Mouse (Mus musculus): ENCODE measurements around the gene Smpd3.
A peak's percentile ranks its signal among the peaks of the same experiment; 100 is the strongest.

Gene Smpd3

DNA sequence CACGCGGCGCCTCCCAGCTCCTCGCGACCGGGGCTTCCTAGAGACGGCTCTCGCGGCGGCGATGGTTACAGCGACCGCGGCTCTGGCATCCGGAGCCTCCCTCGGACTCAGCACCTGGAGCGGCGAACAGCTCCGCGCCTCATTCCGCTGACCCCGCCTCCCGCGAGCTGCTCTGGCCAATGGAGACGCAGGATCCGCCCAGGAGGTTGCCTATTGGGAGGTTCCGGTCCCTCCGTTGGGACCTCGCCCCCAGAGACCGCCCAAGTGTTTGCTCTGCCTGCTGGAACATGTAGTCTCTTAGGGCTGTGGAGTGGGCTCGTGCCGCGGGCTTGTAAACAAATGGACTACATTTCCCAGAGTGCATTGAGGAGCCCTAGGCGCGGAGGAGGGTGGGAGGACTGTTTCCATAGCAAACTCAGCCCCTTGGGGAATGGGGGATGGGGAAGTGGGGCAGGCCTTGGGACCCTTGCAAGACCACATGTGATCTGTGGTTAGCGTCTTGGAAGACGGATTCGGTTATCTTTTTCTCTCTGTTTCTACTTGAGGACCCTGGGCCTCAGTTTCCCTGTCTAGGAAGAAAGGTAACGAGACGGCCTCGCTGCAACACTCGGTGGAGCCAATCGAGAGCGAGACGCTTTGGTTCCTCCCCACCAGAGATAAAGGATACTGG lies at the start of gene Smpd3:
Gene Smpd3 (minus strand): TSS at position 137 of the 670 bp plus-strand sequence.
- DNase-seq (ENCODE audit: low read depth), result peak; percentile 99

GRCm38 (mm10) chr8:106381026-106381425 lies 43.2 kb upstream of the Smpd3 start:
- no peak for DNase-seq (ENCODE audit: low read depth)

DNA sequence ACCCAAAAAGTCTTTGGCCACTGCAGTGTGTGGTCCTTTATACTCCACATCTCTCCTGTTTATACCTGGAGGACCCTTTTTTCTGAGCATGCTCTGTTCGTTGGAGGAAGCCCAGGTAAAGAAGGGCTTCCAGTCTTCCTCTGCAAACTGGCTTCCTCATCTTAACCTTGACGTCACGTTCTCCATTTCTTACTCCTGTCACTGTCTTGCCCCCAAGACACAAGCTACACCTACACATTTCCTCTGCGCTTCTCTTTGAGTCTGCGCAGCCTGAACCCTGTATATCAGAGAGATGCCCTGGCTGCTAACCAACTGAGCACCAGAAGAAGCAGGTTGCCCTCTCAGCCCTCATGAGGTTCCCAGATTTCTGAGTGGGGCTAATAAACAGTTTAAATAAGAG lies 41.6 kb upstream of the Smpd3 start:
- no peak for DNase-seq (ENCODE audit: low read depth)

- peak; percentile 60 for DNase-seq (ENCODE audit: low read depth)
These were observed 40.8 kb upstream of the Smpd3 start for GRCm38 (mm10) chr8:106378501-106379048.

- DNase-seq (ENCODE audit: low read depth), result no peak
These were observed 39.1 kb upstream of the Smpd3 start for GRCm38 (mm10) chr8:106376862-106377261.

DNA sequence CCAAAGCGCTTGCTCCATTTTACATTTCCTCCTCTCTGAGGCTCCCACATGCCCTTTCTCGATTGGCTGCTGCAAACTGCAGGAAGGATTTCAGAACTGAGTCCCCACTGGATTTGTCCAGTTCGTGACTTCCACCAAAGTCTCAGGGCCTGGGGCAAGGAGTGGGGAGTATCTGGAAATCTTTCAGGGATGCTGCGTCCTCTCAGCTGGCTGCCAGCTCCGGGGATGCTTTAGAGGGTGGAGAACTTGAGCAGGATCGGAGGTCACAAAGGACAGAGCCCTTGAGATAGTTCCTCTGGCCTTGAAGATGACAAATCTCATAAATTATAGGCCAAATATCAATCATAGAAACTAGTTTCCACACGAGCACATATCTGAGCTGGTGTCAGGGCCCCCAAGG lies 38.2 kb upstream of the Smpd3 start:
- DNase-seq (ENCODE audit: low read depth), result no peak

GRCm38 (mm10) chr8:106369069-106369468 lies 31.3 kb upstream of the Smpd3 start:
- DNase-seq (ENCODE audit: low read depth), result peak; percentile 17

DNA sequence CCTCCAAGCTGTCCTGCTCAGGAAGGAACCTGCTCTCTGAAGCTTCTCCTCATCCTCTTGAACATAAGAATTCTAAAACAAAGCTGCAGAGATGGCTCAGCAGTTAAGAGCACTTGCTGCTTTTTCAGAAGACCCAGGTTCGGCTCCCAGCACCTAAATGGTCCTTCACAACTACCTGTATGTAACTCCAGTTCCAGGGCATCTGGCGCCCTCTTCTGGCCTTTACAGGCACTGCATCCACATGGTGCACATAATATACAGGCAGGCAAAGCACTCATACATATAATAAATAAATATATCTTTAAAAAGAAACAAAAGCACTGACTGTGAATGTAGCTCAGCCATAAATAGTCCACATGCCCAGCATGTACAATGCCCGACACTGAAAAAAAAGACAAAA lies 30.7 kb upstream of the Smpd3 start:
- peak; percentile 42 for DNase-seq (ENCODE audit: low read depth)

- no peak for DNase-seq (ENCODE audit: low read depth)
These were observed 27.0 kb upstream of the Smpd3 start for GRCm38 (mm10) chr8:106364837-106365236.

GRCm38 (mm10) chr8:106364278-106364677 lies 26.5 kb upstream of the Smpd3 start:
- DNase-seq (ENCODE audit: low read depth), result no peak

DNA sequence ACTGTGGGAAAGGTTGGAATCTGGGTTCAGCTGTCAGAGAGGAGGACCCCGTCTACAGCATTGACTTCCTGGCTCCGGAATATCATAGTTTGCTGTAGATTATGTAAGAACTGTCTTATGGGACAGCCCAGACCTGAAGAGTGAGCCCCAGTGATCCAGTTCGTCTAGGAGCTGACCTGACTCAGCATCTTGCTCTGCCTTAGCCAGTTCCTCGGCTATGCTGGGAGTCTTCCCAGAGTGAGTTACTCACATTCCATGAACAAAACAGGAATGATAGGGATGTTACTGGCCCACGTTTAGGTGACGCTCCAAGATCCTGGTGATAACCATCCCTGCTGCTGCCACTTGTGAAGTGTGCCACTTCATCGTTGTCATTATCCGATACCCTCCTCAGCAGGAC lies 25.5 kb upstream of the Smpd3 start:
- peak; percentile 61 for DNase-seq (ENCODE audit: low read depth)

DNA sequence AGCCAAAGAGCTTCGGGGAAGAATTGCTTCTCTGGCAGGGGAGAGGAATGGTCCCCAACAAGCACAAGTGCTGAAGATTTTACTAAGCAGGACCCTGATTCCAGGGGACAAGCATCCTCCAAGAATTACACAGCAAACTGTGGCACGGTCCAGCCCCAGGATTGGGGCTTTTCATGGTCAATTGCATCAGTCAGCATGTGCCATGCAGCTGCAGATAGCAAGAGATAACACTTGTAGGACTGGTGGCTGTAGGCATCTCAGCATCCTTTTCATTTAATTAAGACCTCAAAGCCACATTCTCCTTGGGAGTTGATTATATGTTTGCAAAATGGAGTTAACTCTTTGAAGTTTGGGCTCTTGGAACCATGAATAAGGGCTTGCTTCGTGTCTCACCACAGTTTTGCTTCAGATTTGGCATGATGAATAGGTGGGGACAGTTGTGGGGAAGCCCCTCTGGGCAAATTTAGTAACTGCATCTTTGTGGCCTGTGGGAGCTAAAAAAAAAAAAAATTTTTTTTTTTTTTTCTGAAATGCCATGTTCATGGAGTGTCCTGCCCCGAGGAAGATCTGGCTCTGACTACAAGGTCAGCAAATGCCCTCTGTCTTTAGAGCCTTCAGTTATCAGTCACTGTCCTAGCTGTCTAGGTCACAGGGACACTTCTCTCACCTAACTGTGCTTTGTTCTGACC lies 22.0 kb upstream of the Smpd3 start:
- DNase-seq (ENCODE audit: low read depth), result no peak

DNA sequence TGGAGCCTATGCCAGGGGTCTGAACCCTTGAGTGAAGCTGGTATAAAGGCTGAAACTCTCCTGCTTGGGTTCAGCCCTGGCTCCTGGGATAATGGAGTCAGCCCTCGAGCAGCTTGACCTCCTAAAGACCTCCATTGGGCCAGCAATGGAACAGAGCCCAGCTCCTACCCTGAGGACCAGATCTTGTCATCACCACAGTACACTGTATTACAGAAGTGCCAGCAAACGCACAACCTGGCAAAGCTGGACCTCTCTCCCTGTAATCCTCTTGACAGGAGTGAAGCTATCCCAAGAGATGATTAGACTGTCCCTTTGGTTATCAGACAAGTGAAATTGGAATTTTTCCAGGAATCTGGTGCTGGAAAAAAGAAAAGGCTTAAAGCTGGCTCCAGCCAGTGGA lies 13.3 kb upstream of the Smpd3 start:
- DNase-seq (ENCODE audit: low read depth), result peak; percentile 36

DNA sequence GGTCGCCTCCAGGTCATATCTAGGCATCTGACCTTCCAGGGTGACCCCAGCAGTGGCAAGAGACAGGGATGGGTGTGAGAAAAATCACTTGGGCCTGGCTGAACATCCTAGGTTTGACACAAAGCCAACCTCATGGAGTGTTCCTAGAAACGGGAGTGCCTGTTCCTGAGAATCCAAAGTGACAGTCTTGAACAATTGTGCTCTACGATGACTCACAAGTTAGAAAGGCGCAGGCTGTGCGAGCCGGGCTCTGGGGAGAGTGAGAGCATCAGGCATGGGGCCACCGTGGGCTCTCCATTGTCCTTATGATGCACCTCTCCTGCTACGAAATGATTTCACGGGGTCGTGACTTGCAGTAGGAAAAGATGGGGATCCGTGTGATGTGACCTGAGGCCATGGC lies 11.6 kb upstream of the Smpd3 start:
- DNase-seq (ENCODE audit: low read depth), result peak; percentile 37

GRCm38 (mm10) chr8:106346123-106346522 lies 8.3 kb upstream of the Smpd3 start:
- no peak for DNase-seq (ENCODE audit: low read depth)

- DNase-seq (ENCODE audit: low read depth), result no peak
These were observed 5.7 kb upstream of the Smpd3 start for GRCm38 (mm10) chr8:106343471-106343870.

GRCm38 (mm10) chr8:106342828-106343227 lies 5.0 kb upstream of the Smpd3 start:
- DNase-seq (ENCODE audit: low read depth), result no peak

- peak; percentile 58 for DNase-seq (ENCODE audit: low read depth)
These were observed 987 bp upstream of the Smpd3 start for GRCm38 (mm10) chr8:106338741-106339209.

DNA sequence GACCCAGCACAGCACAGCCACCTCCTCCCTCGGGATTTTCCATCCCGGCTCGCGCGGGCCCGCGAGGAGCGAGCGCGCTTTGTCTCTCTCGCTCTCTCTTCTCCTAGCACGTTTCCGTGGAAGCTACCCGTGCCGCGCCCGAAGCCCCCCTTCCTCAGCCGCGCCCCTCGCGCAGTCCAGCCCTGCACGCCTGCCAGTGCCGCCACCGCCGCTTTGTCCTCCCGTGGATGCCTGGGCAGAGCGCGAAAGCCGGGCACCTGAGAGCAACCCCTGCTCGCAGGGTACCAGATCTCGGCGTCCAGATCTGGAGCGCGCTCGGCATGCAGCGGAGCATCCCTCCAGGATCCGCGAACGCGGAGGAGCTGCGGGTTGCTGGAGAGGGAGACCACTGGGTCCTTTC lies 1.2 kb downstream of the Smpd3 start:
- DNase-seq (ENCODE audit: low read depth), result no peak

GRCm38 (mm10) chr8:106336031-106336430 lies 1.8 kb downstream of the Smpd3 start:
- DNase-seq (ENCODE audit: low read depth), result no peak

GRCm38 (mm10) chr8:106335196-106335595 lies 2.6 kb downstream of the Smpd3 start:
- DNase-seq (ENCODE audit: low read depth), result peak; percentile 44

- peak; percentile 66 for DNase-seq (ENCODE audit: low read depth)
These were observed 4.4 kb downstream of the Smpd3 start for GRCm38 (mm10) chr8:106333346-106333745.

- DNase-seq (ENCODE audit: low read depth), result no peak
These were observed 5.3 kb downstream of the Smpd3 start for GRCm38 (mm10) chr8:106332498-106332897.
